Mouse (Mus musculus): Measurements from ENCODE around the gene Hhat.

Hhat gene

DNA sequence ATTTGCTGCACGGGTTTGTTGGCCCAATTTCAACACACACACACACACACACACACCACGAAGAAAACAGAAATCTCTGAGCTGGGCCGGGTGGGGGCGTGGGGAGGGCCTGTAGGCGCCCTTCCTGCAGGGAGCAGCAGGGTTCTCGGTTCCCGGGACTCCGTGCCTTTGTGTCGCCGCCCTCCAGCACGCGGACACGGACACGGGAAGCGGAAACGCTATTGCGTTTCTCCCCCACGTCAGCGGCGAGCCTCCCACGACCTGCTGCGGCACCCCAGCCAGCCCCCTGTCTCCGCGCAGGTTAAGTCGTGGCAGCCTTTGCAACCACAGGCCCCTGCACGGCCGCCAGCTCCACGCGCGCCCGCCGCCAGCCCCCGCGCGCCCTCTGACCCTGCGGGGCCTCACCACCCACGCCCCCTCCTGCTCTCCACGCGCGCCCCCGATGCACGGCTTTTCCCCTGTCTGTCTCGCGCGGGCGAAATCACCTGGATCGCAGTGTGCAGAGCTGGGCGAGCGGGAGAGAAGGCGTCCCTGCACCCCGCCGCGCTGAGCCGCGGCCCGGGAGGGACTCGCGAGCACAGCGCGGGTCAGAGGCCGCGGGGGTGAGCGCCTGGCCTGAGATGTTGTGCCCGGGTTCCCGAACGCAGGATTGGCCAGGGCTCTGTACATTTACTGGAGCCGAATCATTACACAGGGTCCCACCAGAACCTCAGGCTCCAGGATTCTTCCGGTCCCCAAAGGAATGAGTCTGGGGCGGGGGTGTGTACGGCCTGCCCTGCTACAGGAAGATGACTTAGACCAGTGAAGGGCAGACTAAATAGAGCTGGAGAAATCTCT, at the start of gene Hhat:
Gene Hhat (minus strand): TSS at position 729 of the 837 bp plus-strand sequence.
- DNase-seq (ENCODE audit: low spot score): peak; percentile 64

DNA sequence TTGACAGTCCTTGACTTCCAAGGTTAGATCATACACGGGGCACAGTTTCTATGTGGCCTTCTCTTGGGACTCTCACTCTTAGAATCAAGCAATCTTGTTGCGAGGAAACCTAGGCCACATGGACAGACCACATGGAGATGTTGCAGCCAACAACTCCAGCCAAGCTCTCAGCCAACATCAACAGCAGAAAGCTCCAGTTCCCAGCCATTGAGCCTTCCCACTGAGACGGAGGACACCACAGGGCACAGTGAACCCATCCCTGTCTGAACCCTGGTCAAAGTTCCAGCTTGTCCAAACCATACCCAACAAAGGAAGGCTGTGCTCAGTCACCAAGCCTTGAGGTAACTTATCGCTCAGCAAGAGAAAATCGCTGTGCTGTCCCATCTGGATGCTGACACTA, 47.3 kb upstream of the Hhat start:
- DNase-seq (ENCODE audit: low spot score): no peak

DNA sequence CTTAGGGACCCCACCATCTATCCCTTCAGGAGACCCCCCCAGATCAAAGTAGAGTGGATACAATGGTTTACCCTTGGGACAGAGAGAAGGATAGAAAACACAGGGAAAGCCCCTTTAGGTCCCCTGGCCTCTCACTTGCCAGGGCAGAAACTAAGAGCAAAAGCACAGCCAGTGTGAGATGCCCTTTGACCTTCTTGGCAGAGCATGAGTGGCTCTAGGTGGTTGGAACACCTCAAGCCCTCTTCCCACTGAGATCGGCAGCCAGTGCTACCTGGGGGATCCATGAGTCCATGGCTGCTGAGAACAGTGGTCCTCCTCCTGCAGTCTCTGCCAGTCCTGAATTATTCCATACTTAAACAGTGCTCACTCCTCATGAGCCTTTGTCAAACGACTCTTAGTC, 44.8 kb upstream of the Hhat start:
- DNase-seq (ENCODE audit: low spot score): no peak

GRCm38 (mm10) chr1:192814700-192815099, 43.7 kb upstream of the Hhat start:
- no peak for DNase-seq (ENCODE audit: low spot score)

GRCm38 (mm10) chr1:192812758-192813157, 41.7 kb upstream of the Hhat start:
- no peak for DNase-seq (ENCODE audit: low spot score)

GRCm38 (mm10) chr1:192812290-192812689, 41.3 kb upstream of the Hhat start:
- no peak for DNase-seq (ENCODE audit: low spot score)

- no peak for DNase-seq (ENCODE audit: low spot score)
Observed at GRCm38 (mm10) chr1:192806168-192807157, 35.4 kb upstream of the Hhat start.

DNA sequence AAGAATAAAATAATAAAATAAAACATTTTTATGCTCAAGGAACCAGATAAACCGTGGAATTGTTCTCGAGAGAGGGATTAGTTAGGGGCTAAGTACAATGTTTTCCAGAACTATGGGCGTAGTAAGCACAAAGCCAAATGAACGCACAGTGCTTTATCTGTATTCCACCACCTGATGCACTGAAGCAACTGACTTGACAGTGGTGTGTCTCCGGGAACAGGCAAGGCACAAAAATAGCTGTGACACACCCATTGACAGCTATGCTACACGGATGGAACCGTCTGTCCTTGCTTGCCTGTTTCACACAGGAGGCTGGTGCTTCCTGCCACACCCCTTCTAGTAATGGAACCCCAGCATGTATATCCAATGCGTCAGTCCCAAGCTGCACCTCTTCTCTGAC, 29.3 kb upstream of the Hhat start:
- no peak for DNase-seq (ENCODE audit: low spot score)

DNA sequence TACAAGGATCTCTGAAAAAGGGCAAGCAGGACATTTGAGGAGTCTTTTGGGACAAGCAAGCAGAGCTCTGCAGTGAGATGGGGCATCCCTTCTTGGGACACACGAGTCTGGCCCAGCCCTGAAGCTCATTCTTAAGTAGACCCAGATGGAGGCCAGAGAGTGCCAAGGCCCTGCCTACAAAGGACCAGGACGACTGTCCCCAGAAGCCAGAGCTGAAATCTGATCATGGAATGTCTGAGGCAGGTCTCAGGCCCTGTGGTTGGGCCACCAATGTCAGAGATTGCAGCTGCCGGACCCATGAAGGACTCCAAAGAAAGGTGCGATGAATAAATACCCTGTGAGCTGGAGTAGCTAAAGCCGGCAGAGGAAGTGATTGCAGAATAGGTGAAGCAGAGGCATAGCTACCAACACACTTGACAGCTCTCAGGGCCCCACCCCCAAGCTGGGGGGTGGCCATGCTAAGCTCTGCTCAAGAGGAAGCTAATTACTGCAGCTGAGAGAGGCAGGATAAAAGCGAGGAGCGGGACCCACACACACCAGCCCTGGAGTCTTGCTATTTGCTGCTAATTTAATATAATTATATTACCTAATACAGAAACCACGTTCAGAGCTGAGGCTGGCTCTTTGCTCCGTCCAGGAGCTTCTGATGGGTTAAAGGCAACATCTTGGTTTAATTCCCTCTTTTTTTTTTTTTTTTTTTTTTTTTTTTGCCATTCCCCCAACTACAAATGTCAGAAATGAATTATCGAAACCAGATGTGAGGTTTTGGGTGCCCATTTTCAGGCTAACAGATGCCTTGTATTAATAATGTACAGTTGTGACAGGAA, 28.4 kb upstream of the Hhat start:
- DNase-seq (ENCODE audit: low spot score): no peak

DNA sequence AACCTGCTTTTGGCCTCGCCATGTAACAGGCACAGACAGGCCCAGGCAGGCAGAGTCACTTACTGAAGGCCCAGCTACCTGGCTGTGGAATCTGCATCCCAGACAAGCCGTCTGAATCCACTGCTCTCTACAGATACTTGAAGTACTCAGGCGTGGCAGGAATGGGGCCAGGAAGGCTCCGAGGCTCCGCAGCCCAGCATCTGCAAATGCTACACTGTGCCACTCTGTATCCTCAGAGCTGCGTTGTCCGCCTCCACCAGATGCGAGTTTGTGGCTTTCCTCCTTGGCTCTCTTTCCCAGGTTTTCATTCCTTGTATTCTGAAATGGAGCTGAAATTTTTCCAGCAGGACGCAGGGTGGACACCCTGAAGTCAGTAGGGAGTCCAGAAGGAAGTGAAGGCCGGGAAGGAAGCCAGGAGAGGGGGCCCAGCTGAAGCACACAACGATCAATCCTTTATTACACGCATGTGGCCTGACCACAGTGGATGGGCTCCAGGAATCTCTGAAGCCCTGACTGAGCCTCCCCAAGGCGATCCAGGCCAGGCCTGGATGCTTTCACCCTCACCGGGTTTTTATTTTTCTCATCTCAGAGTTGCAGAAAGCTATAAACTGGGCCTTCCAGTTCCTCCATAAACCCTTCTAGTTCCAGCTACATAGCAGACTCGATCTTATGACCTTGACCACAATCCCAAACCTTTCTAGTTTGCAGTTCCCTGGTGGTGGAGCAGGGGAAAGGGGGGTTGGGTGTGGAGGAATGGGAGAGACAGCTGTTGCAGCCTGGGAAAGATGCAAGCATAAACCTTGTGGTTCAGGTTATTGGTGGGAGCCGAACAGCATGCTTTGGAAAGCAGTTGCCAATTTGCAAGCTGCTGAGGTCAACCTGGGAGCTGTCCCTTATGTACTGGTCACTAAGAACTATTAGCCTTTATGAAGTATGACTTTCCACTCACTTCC, 27.5 kb upstream of the Hhat start:
- no peak for DNase-seq (ENCODE audit: low spot score)

DNA sequence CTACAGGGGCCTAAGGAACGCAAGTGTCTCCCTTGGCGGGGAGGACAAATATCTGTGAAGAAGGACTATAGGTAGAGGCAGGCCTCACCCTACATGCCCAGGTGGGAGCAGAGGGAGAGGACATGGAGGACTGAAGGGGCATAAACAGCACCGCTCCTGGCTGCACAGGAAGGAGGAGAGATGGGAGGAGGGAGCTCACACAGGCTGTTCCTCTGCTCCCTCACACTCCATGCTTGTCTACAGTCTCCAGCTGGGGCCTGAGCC, 25.9 kb upstream of the Hhat start:
- no peak for DNase-seq (ENCODE audit: low spot score)

DNA sequence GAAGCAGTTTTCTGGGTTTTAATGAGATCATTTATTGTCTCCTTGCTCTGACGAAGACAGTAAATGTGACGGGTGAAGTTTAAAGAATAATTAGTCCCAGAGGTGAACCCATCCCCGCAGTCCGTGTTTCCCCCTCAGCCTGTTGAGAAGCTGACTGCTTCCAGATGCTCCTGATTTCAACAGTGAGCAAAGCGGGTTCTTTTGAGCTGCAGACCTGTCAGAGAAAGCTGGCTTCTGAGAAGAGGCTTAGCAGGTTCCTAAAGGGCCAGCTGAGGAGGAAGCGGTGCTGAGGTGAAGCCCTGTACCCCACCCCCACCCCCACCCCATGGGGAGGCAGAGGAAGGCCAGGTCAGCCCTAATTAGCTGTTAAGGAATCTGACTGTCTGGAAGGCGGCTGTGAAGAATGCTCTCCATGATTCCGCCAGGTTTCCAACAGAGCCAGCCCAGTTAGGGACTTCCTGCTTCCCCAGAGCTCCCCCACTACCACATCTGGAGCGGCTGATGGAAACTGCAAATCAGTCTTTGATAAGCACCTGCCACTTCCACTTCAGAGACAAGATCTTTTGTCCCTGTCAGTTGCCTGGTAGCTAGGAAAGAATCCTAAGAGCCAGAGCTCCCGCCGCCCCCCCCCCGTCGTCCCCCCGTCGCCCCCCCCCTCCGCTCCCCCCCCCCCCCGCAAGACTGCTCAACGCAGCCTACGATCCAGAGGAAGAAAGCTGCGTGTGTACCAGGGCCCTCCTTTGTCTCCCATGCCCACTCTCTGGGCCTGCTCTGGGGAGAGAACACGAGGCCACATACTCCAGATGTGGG, 25.4 kb upstream of the Hhat start:
- no peak for DNase-seq (ENCODE audit: low spot score)

DNA sequence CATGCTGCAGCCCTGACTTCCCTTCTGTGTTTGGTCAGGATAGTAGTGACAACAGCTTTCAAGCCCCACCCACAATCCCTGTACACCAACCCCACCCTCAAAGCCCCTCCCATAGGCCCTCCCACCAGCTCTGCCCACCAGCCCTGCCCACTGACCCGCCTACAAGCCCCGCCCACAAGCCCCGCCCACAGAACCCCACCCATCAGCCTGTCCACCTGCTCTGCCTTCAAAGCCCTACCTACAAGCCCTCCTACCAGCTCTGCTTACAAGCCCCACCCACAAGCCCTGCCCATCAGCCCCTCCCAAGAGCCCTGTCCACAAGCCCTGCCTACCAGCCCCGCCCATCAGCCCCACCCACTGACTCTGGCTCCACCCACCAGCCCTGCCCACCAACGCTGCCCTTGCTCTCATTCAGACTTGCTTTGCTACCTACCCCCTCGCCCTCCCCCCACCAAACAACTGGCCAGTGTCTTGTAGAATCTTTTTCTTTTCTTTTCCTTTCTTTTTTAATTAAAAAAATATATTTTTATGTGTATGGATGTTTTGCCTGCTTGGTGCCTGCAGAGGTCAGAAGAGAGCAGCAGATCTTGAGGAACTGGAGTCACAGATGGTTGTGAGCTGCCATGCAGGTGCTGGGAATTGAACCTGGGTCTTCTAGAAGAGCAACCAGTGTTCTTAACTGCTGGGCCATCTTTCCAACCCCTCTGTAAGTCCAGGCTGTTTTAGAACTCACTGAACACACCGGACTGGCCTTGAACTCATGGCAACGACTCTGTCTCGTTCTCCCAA, 24.1 kb upstream of the Hhat start:
- DNase-seq (ENCODE audit: low spot score): no peak

- no peak for DNase-seq (ENCODE audit: low spot score)
Observed at GRCm38 (mm10) chr1:192791897-192792361, 20.9 kb upstream of the Hhat start.

GRCm38 (mm10) chr1:192790442-192790841, 19.4 kb upstream of the Hhat start:
- DNase-seq (ENCODE audit: low spot score): no peak

- DNase-seq (ENCODE audit: low spot score): no peak
Observed at GRCm38 (mm10) chr1:192789828-192790227, 18.8 kb upstream of the Hhat start.

DNA sequence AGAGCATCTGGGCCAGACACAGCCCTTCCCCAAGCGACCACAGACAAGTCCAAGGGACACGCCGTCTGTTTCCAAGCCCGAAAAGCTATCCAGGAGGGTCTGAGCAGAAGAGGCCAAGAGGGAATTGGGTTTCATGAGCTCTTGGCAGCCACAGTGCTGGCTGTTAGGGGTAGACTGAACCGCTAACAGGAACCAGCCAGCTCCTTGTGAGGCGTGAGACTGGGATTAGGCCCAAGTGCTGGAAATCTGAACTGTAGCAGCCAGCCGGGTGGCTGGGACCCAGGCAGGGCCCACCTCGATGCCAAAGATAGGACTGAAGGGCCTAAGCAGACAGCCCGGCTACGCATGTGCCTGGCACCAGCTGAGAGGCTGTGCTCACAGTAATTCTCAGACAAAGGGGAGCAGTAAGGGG, 18.1 kb upstream of the Hhat start:
- peak; percentile 34 for DNase-seq (ENCODE audit: low spot score)

- DNase-seq (ENCODE audit: low spot score): no peak
Observed at GRCm38 (mm10) chr1:192786194-192786593, 15.2 kb upstream of the Hhat start.

All from layer of hippocampus, adult 11-12 months (tissue).